Mouse (Mus musculus): ENCODE results near the gene Wnk1.

DNA sequence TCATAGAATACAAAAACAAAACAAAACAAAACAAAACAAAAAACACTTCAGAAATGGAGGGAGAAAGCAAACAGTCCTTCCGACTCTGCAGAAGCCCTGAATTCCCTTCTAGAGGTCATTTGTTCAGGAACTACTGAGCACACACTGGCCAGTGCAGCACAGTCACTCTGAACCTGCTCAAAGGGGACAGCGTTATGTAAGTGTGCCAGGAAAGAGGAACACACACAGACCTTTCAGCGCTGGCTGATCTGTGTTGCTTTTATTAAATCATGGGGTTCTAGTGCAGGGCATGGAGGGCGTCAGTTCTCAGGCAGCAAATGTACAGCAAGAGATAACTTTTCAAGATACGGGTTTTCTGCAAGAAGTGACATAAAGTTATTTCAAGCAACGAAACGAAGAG lies 155.3 kb downstream of the Wnk1 start:
- TF ChIP-seq CTCF (IDR thresholded peaks at IDR 0.05; ENCODE audit: control insufficient read depth, insufficient read depth, low read length) = no peak
- TF ChIP-seq POLR2A (IDR thresholded peaks at IDR 0.05; ENCODE audit: borderline replicate concordance, control insufficient read depth, low read depth, low read length) = no peak
